13 mouse cellular contexts compared by ENCODE assay signal in genomic region chr2:91929455-91929854, GRCm38 (mm10). TPM values are rescaled to one million over a fixed set of nuclear protein-coding genes. Genes with fewer than 3 reads are reported as not detected.
DNase-seq lines count a peak whose midpoint lies in the region; ATAC-seq and TF ChIP-seq lines count a peak whose summit lies in the region.
"Had no signal": no experiment of that assay in that cellular context is flagged by ENCODE, and none has a peak within 500 bp of the region (broad histone marks: within the 10 kb centered on the region; RNA-seq: fewer than 3 reads in every experiment).

No protein-coding gene starts in this region.

- DNase-seq in MEL (ENCODE audit: low read depth, low spot score), result no peak
- DNase-seq in forebrain, embryonic 14.5 days (ENCODE audit: low spot score), result no peak
- no peak for DNase-seq in limb, embryonic 14.5 days (ENCODE audit: low spot score)
- no peak for DNase-seq in Muller cell, postnatal 12 days (ENCODE audit: inconsistent ontology term)
- DNase-seq in adrenal gland, postnatal 4 days (ENCODE audit: low spot score in 2 of 2), result no peak
- no peak for DNase-seq in cerebellum, postnatal 36 days

- peaks cover 15% of the 10 kb centered on the region for H3K79me2 ChIP-seq in MEL (ENCODE audit: control insufficient read depth, insufficient read depth, low read length, poor library complexity)

- no peak for TF ChIP-seq EP300 in MEL (IDR thresholded peaks at IDR 0.05; ENCODE audit: low read depth in 1 of 2, low read length in 2 of 2)

- H3K4me3 ChIP-seq in intestine, embryonic 15.5 days (replicated peaks), result no peak overlapping the region
- no peak overlapping the region for H3K4me3 ChIP-seq in intestine, postnatal 0 days (ENCODE audit: low read depth, low read length)
- H3K4me3 ChIP-seq in MEL (ENCODE audit: control insufficient read depth in 1 of 2, insufficient read depth in 1 of 2, low read depth in 2 of 2, low read length in 2 of 2), result no peak overlapping the region
- peak overlapping the region; percentile 42; the same call in 1 of the 2 replicates for H3K4me3 ChIP-seq in forebrain, embryonic 14.5 days (ENCODE audit: low read depth, low read length)
- peak overlapping the region; percentile 73 for H3K4me3 ChIP-seq in limb, embryonic 14.5 days (replicated peaks; ENCODE audit: low read length)
- H3K4me3 ChIP-seq: erythroblast, embryonic 14.5 days; heart, adult 2 months; liver, embryonic 13.5 days had no signal

- TF ChIP-seq POLR2A in MEL (IDR thresholded peaks at IDR 0.05; ENCODE audit: control insufficient read depth in 1 of 2, insufficient read depth in 1 of 2, low read depth in 1 of 2, low read length in 2 of 2, poor library complexity in 1 of 2), result no peak
- no peak for TF ChIP-seq POLR2A in limb, embryonic 14.5 days (IDR thresholded peaks at IDR 0.05; ENCODE audit: borderline replicate concordance, extremely low read depth, insufficient read depth, insufficient read length)

- H3K4me2 ChIP-seq in intestine, embryonic 15.5 days (replicated peaks), result peak overlapping the region; percentile 78; the same call in 1 of the 2 replicates
- no peak overlapping the region for H3K4me2 ChIP-seq in intestine, postnatal 0 days (replicated peaks; ENCODE audit: low read depth)
- H3K4me2 ChIP-seq in forebrain, embryonic 14.5 days (ENCODE audit: low read length), result peak overlapping the region; percentile 81
- peak overlapping the region; percentile 81 for H3K4me2 ChIP-seq in limb, embryonic 14.5 days (replicated peaks; ENCODE audit: low read depth, low read length, severe bottlenecking)

- no peak overlapping the region for H3K9ac ChIP-seq in intestine, embryonic 15.5 days
- H3K9ac ChIP-seq in intestine, postnatal 0 days (ENCODE audit: low read depth, low read length), result no peak overlapping the region
- no peak overlapping the region for H3K9ac ChIP-seq in MEL (ENCODE audit: control insufficient read depth, low read depth, low read length, poor library complexity, severe bottlenecking)
- peak overlapping the region; percentile 93; the same call in 1 of the 2 replicates for H3K9ac ChIP-seq in forebrain, embryonic 14.5 days (ENCODE audit: low read length)
- no peak overlapping the region for H3K9ac ChIP-seq in limb, embryonic 14.5 days (ENCODE audit: low read depth, low read length, severe bottlenecking)
- H3K9ac ChIP-seq: liver, embryonic 13.5 days had no signal

- H3K27ac ChIP-seq in intestine, embryonic 15.5 days, result no peak overlapping the region
- no peak overlapping the region for H3K27ac ChIP-seq in intestine, postnatal 0 days (ENCODE audit: low read depth, low read length)
- no peak overlapping the region for H3K27ac ChIP-seq in MEL (ENCODE audit: control insufficient read depth, low read depth, low read length)
- no peak overlapping the region for H3K27ac ChIP-seq in forebrain, embryonic 14.5 days (ENCODE audit: low read depth, low read length)
- no peak overlapping the region for H3K27ac ChIP-seq in limb, embryonic 14.5 days (replicated peaks; ENCODE audit: low read depth, low read length)
- H3K27ac ChIP-seq: heart, adult 2 months; liver, embryonic 13.5 days had no signal

- no peak for TF ChIP-seq CTCF in intestine, postnatal 0 days (IDR thresholded peaks at IDR 0.05; ENCODE audit: low read depth)
- TF ChIP-seq CTCF in MEL (IDR thresholded peaks at IDR 0.05 in 2 of 3, conservative IDR thresholded peaks at IDR 0.05 in 1 of 3; ENCODE audit: control insufficient read depth in 1 of 3, insufficient read depth in 1 of 3, low read depth in 2 of 3, low read length in 3 of 3, poor library complexity in 1 of 3, severe bottlenecking in 1 of 3), result no peak

- 0 out of 2 replicates have a peak, but pooled peaks cover 2% of the 10 kb centered on the region for H3K27me3 ChIP-seq in intestine, embryonic 15.5 days (replicated peaks)
- H3K27me3 ChIP-seq in intestine, postnatal 0 days (replicated peaks; ENCODE audit: control insufficient read depth, insufficient read depth, low read length), result peaks cover 6% of the 10 kb centered on the region; the same call in 1 of the 2 replicates
- H3K27me3 ChIP-seq in MEL (ENCODE audit: control insufficient read depth in 1 of 2, insufficient read depth in 2 of 2, low read length in 2 of 2), result no peaks in the 10 kb centered on the region
- H3K27me3 ChIP-seq in forebrain, embryonic 14.5 days (replicated peaks; ENCODE audit: control insufficient read depth, insufficient read depth, low read length), result peaks cover 8% of the 10 kb centered on the region; the same call in 1 of the 2 replicates
- H3K27me3 ChIP-seq in limb, embryonic 14.5 days (ENCODE audit: control insufficient read depth, insufficient read depth, low read length), result no peaks in the 10 kb centered on the region

- 52% methylated on average over 3 of the region's 3 CpGs for whole genome bisulfite sequencing in intestine, embryonic 15.5 days
- 73% methylated on average over 3 of the region's 3 CpGs for WGBS in intestine, postnatal 0 days
- 48% methylated on average over 3 of the region's 3 CpGs for WGBS in forebrain, embryonic 14.5 days
- 64% methylated on average over 3 of the region's 3 CpGs for WGBS in limb, embryonic 14.5 days

- peaks cover under 1% of the 10 kb centered on the region; the same call in 1 of the 2 replicates for H3K36me3 ChIP-seq in intestine, embryonic 15.5 days
- H3K36me3 ChIP-seq in intestine, postnatal 0 days (ENCODE audit: control insufficient read depth, insufficient read depth), result peaks cover 17% of the 10 kb centered on the region
- peaks cover 0 to 3% of the 10 kb centered on the region in 2 experiments; a peak in 2 of 4 replicates for H3K36me3 ChIP-seq in MEL (ENCODE audit: control insufficient read depth in 1 of 2, insufficient read depth in 2 of 2, low read length in 2 of 2)
- peaks cover 4% of the 10 kb centered on the region; the same call in 1 of the 2 replicates for H3K36me3 ChIP-seq in forebrain, embryonic 14.5 days (ENCODE audit: control insufficient read depth, insufficient read depth, low read length)
- H3K36me3 ChIP-seq in limb, embryonic 14.5 days (ENCODE audit: control insufficient read depth, insufficient read depth, low read length), result peaks cover 11% of the 10 kb centered on the region; the same call in 1 of the 2 replicates

- TF ChIP-seq RAD21 in MEL (IDR thresholded peaks at IDR 0.05; ENCODE audit: low read depth, low read length), result no peak

- peaks cover 48% of the 10 kb centered on the region for H3K4me1 ChIP-seq in intestine, embryonic 15.5 days (replicated peaks)
- peaks cover 6% of the 10 kb centered on the region; the same call in 1 of the 2 replicates for H3K4me1 ChIP-seq in intestine, postnatal 0 days (replicated peaks; ENCODE audit: control insufficient read depth, insufficient read depth, low read length)
- peaks cover under 1 to 13% of the 10 kb centered on the region in 2 experiments for H3K4me1 ChIP-seq in MEL (ENCODE audit: control insufficient read depth in 1 of 2, insufficient read depth in 2 of 2, low read length in 2 of 2)
- peaks cover 14% of the 10 kb centered on the region for H3K4me1 ChIP-seq in forebrain, embryonic 14.5 days (ENCODE audit: control insufficient read depth, insufficient read depth, low read length)
- peaks cover 22% of the 10 kb centered on the region for H3K4me1 ChIP-seq in limb, embryonic 14.5 days (ENCODE audit: control insufficient read depth, insufficient read depth, low read length)

- ATAC-seq in intestine, embryonic 15.5 days, result no peak
- no peak for ATAC-seq in intestine, postnatal 0 days
- ATAC-seq in forebrain, embryonic 14.5 days, result no peak
- no peak for ATAC-seq in limb, embryonic 14.5 days (ENCODE audit: low FRiP score, low read depth)

- H3K9me3 ChIP-seq in intestine, embryonic 15.5 days, result no peaks in the 10 kb centered on the region
- H3K9me3 ChIP-seq in intestine, postnatal 0 days (ENCODE audit: control insufficient read depth), result no peaks in the 10 kb centered on the region
- H3K9me3 ChIP-seq in MEL (replicated peaks; ENCODE audit: insufficient read depth, low read length), result no peaks in the 10 kb centered on the region
- no peaks in the 10 kb centered on the region for H3K9me3 ChIP-seq in forebrain, embryonic 14.5 days (replicated peaks; ENCODE audit: control insufficient read depth, low read length)
- H3K9me3 ChIP-seq in limb, embryonic 14.5 days (ENCODE audit: control insufficient read depth, low read length), result no peaks in the 10 kb centered on the region
- H3K9me3 ChIP-seq: liver, embryonic 13.5 days had no signal

RNA-seq across cellular contexts. Expression of gene Chrm4, which starts 2.4 kb away (rescaled TPM):
- polyA plus RNA-seq in intestine, embryonic 15.5 days (2015; fragmentation: Nextera tagmentation; extraction: Ambion mirVana), result 0.23 and 0.25 TPM in 2 replicates
- 0.24 and 0.26 TPM in 2 replicates for polyA plus RNA-seq in intestine, postnatal 0 days (2015; fragmentation: Nextera tagmentation; extraction: Ambion mirVana)
- total RNA-seq in MEL (2012; rRNA removed), result 23.9 and 29.0 TPM in 2 replicates
- 10 to 100 TPM in 1 of 2 experiments, not detected in 1; 21.5 TPM for polyA plus RNA-seq in MEL (2012; ENCODE audit: insufficient read depth in 1 of 2, insufficient read length in 2 of 2, low read depth in 1 of 2, low replicate concordance in 2 of 2, missing spikeins in 1 of 2)
- polyA plus RNA-seq in forebrain, embryonic 14.5 days (2014; fragmentation: Nextera tagmentation; extraction: Ambion mirVana), result 0.83 and 1.2 TPM in 2 replicates
- polyA plus RNA-seq in limb, embryonic 14.5 days (2012; rRNA removed), result 0.47 and 0.88 TPM in 2 replicates
- polyA plus RNA-seq in limb, embryonic 14.5 days (2014; fragmentation: Nextera tagmentation; extraction: Ambion mirVana), result 0.17 and 0.32 TPM in 2 replicates
- total RNA-seq in adrenal gland, postnatal 4 days (2021), result under 1 TPM; 0.34 to 0.42 TPM
- total RNA-seq: heart, adult 2 months had no signal

RNA-seq across cellular contexts. Expression of gene Mdk, which starts 2.6 kb away (rescaled TPM):
- polyA plus RNA-seq in intestine, embryonic 15.5 days (2015; fragmentation: Nextera tagmentation; extraction: Ambion mirVana), result 534 and 652 TPM in 2 replicates
- polyA plus RNA-seq in intestine, postnatal 0 days (2015; fragmentation: Nextera tagmentation; extraction: Ambion mirVana), result 119 and 128 TPM in 2 replicates
- total RNA-seq in MEL (2012; rRNA removed), result 0.19 and 0.59 TPM in 2 replicates
- 1 to 10 TPM in 1 of 2 experiments, not detected in 1; 3.4 TPM for polyA plus RNA-seq in MEL (2012; ENCODE audit: insufficient read depth in 1 of 2, insufficient read length in 2 of 2, low read depth in 1 of 2, low replicate concordance in 2 of 2, missing spikeins in 1 of 2)
- 349 and 462 TPM in 2 replicates for polyA plus RNA-seq in forebrain, embryonic 14.5 days (2014; fragmentation: Nextera tagmentation; extraction: Ambion mirVana)
- 1,140 and 1,381 TPM in 2 replicates for polyA plus RNA-seq in limb, embryonic 14.5 days (2012; rRNA removed)
- 1,171 and 1,392 TPM in 2 replicates for polyA plus RNA-seq in limb, embryonic 14.5 days (2014; fragmentation: Nextera tagmentation; extraction: Ambion mirVana)
- 100 to 1,000 TPM in 1 of 2 experiments, 10 to 100 TPM in 1; 79.3 to 138 TPM for total RNA-seq in adrenal gland, postnatal 4 days (2021)

RNA-seq across cellular contexts. Expression of gene Gm9821, which starts 16.0 kb away (rescaled TPM):
- polyA plus RNA-seq in intestine, embryonic 15.5 days (2015; fragmentation: Nextera tagmentation; extraction: Ambion mirVana), result 0.44 and 0.73 TPM in 2 replicates
- polyA plus RNA-seq in intestine, postnatal 0 days (2015; fragmentation: Nextera tagmentation; extraction: Ambion mirVana), result 0.21 and 0.30 TPM in 2 replicates
- total RNA-seq in MEL (2012; rRNA removed), result 0.85 and 1.2 TPM in 2 replicates
- polyA plus RNA-seq in MEL (2012; ENCODE audit: insufficient read depth in 1 of 2, insufficient read length in 2 of 2, low read depth in 1 of 2, low replicate concordance in 2 of 2, missing spikeins in 1 of 2), result 10 to 100 TPM in 1 of 2 experiments, not detected in 1; 22.7 TPM
- polyA plus RNA-seq in forebrain, embryonic 14.5 days (2014; fragmentation: Nextera tagmentation; extraction: Ambion mirVana), result 0.20 and 0.30 TPM in 2 replicates
- 0.05 TPM in 1 of 2 replicates, not detected in the other for polyA plus RNA-seq in limb, embryonic 14.5 days (2012; rRNA removed)
- polyA plus RNA-seq in limb, embryonic 14.5 days (2014; fragmentation: Nextera tagmentation; extraction: Ambion mirVana), result 0.37 and 0.56 TPM in 2 replicates
- total RNA-seq in adrenal gland, postnatal 4 days (2021), result not detected
- total RNA-seq: adrenal gland, adult 18-20 months; heart, adult 2 months had no signal
- polyA plus RNA-seq: erythroblast, embryonic 14.5 days; heart, adult 2 months; small intestine, adult 2 months had no signal

RNA-seq across cellular contexts. Expression of gene Dgkz, which starts 46.2 kb away (rescaled TPM):
- polyA plus RNA-seq in intestine, embryonic 15.5 days (2015; fragmentation: Nextera tagmentation; extraction: Ambion mirVana), result 60.3 and 76.1 TPM in 2 replicates
- polyA plus RNA-seq in intestine, postnatal 0 days (2015; fragmentation: Nextera tagmentation; extraction: Ambion mirVana), result 53.2 and 56.8 TPM in 2 replicates
- 65.6 and 66.1 TPM in 2 replicates for total RNA-seq in MEL (2012; rRNA removed)
- 100 to 1,000 TPM in 1 of 2 experiments, not detected in 1; 165 TPM for polyA plus RNA-seq in MEL (2012; ENCODE audit: insufficient read depth in 1 of 2, insufficient read length in 2 of 2, low read depth in 1 of 2, low replicate concordance in 2 of 2, missing spikeins in 1 of 2)
- 26.7 and 29.1 TPM in 2 replicates for polyA plus RNA-seq in forebrain, embryonic 14.5 days (2014; fragmentation: Nextera tagmentation; extraction: Ambion mirVana)
- 97.1 and 109 TPM in 2 replicates for polyA plus RNA-seq in limb, embryonic 14.5 days (2012; rRNA removed)
- 40.4 and 42.4 TPM in 2 replicates for polyA plus RNA-seq in limb, embryonic 14.5 days (2014; fragmentation: Nextera tagmentation; extraction: Ambion mirVana)
- 10 to 100 TPM; 91.3 to 98.4 TPM for total RNA-seq in adrenal gland, postnatal 4 days (2021)

Comparison
In these comparisons a context has a peak if more than half of its experiments do, and no peak if none do; other contexts are left out.
1. H3K4me3 ChIP-seq: peak in forebrain, embryonic 14.5 days (single experiment) and limb, embryonic 14.5 days (single experiment); none in intestine, embryonic 15.5 days (single experiment), intestine, postnatal 0 days (single experiment) and MEL (0 of 2).
2. RNA of gene Mdk, which starts 2.6 kb away (polyA plus RNA-seq): 1,140 to 1,392 TPM in limb, embryonic 14.5 days, 534 to 652 TPM in intestine, embryonic 15.5 days, 349 to 462 TPM in forebrain, embryonic 14.5 days and 119 to 128 TPM in intestine, postnatal 0 days; 3.4 TPM in MEL; every median in the first group is over 10 times any median in the second.